Mouse (Mus musculus): Measurements from ENCODE around the gene Gm10401. TPM values are rescaled to one million over a fixed set of nuclear protein-coding genes. Genes with fewer than 3 reads are reported as not detected.

Gm10401 gene
- polyA plus RNA-seq, 1 experiment from 2014 or later, result 34.4 TPM

DNA sequence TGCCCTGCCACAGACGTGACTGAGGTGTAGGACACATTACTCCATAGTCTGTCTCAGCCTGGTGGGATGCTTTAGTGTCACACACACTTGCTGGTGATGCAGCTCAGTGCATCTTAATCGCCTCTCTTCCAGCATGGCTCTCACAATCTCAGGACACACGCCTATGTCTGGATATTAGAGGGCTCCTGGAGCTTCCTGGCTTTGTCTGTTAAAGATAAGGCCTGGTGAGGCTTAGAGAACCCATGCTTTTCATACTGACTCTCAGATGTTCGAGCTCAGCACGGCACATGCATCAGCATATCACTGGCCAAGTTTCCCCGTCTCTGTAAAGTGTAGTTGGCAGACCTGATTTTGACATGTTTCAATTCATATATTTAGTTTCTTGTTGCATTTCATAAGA, 42.7 kb downstream of the Gm10401 start:
- WGBS, result 85% methylated on average over 6 of the region's 6 CpGs
- H3K27ac ChIP-seq (ENCODE audit: low read depth, low read length), result no peak overlapping the region
- ATAC-seq (ENCODE audit: low FRiP score) (no peak), DNase-seq (ENCODE audit: low spot score) (no peak)
- no peak overlapping the region for H3K4me3 ChIP-seq (ENCODE audit: low read depth, low read length)
- H3K27me3 ChIP-seq (ENCODE audit: control insufficient read depth, insufficient read depth, low read length), result no peaks in the 10 kb centered on the region
- no peaks in the 10 kb centered on the region for H3K9me3 ChIP-seq (ENCODE audit: control insufficient read depth, low read length)
- H3K4me1 ChIP-seq (replicated peaks; ENCODE audit: control insufficient read depth, insufficient read depth, low read length), result no peaks in the 10 kb centered on the region
- H3K4me2 ChIP-seq (replicated peaks; ENCODE audit: low read depth, low read length), result no peak overlapping the region
- H3K9ac ChIP-seq (ENCODE audit: low read depth, low read length), result no peak overlapping the region
- H3K36me3 ChIP-seq (ENCODE audit: control insufficient read depth, insufficient read depth, low read length), result no peaks in the 10 kb centered on the region

DNA sequence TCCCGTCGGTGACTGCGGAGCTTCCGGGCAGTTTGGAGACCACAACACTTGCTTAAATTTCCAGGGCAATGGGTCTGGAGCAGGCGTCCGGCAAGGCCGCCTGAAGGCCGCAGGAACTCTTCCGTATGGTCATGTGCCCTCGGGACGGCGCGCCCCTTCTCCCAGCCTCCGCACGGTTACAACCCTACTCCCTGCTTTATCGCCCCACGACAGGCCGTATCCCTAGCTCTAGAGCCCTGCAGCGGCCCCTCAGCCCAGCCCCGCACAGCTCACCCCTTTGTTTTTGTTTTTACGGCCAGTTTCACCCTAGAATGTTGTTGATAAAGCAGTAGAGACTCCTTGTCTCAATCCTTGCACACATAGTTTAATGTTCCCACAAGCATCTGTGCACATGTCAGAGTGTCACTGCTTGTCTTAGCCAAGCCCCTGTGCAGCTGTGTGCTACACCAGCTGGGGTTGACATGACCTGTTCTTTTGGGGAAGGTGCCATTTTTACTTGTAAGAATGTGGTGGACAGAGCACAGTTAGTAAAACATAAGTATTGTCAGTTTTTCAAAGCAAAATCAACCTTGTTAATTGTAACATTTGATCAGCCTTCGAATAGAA, 44.2 kb downstream of the Gm10401 start:
- 88% methylated on average over 22 of the region's 22 CpGs for WGBS
- H3K9ac ChIP-seq (ENCODE audit: low read depth, low read length), result no peak overlapping the region
- H3K4me1 ChIP-seq (replicated peaks; ENCODE audit: control insufficient read depth, insufficient read depth, low read length), result no peaks in the 10 kb centered on the region
- no peak overlapping the region for H3K4me3 ChIP-seq (ENCODE audit: low read depth, low read length)
- no peaks in the 10 kb centered on the region for H3K9me3 ChIP-seq (ENCODE audit: control insufficient read depth, low read length)
- H3K27ac ChIP-seq (ENCODE audit: low read depth, low read length), result no peak overlapping the region
- no peak for ATAC-seq (ENCODE audit: low FRiP score)
- H3K27me3 ChIP-seq (ENCODE audit: control insufficient read depth, insufficient read depth, low read length), result no peaks in the 10 kb centered on the region
- no peak for DNase-seq (ENCODE audit: low spot score)
- no peak overlapping the region for H3K4me2 ChIP-seq (replicated peaks; ENCODE audit: low read depth, low read length)
- no peaks in the 10 kb centered on the region for H3K36me3 ChIP-seq (ENCODE audit: control insufficient read depth, insufficient read depth, low read length)

DNA sequence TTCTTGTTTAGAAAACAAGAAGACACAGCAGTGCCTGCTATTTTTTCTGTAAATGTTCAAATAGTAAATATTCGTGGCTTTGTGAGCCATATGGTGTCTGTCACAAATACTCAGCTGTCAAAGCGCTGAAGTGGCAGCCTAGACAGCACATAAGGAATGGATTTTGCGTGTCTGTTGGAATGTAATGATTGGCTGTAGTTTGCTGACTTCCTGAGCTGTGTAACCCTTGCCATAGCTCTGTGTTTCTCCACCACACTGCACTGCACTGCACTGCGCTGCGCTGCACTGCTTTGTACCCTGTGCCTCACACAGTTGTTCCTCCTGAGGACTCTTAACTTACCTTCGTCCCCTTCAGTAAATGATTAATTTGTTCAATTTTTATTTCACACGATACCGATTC, 45.5 kb downstream of the Gm10401 start:
- no peak for ATAC-seq (ENCODE audit: low FRiP score)
- no peak overlapping the region for H3K4me3 ChIP-seq (ENCODE audit: low read depth, low read length)
- no peaks in the 10 kb centered on the region for H3K27me3 ChIP-seq (ENCODE audit: control insufficient read depth, insufficient read depth, low read length)
- no peaks in the 10 kb centered on the region for H3K9me3 ChIP-seq (ENCODE audit: control insufficient read depth, low read length)
- H3K36me3 ChIP-seq (ENCODE audit: control insufficient read depth, insufficient read depth, low read length), result no peaks in the 10 kb centered on the region
- 85% methylated on average over 8 of the region's 8 CpGs for WGBS
- no peak overlapping the region for H3K9ac ChIP-seq (ENCODE audit: low read depth, low read length)
- H3K4me2 ChIP-seq (replicated peaks; ENCODE audit: low read depth, low read length), result no peak overlapping the region
- no peak for DNase-seq (ENCODE audit: low spot score)
- H3K27ac ChIP-seq (ENCODE audit: low read depth, low read length), result no peak overlapping the region
- H3K4me1 ChIP-seq (replicated peaks; ENCODE audit: control insufficient read depth, insufficient read depth, low read length), result no peaks in the 10 kb centered on the region

DNA sequence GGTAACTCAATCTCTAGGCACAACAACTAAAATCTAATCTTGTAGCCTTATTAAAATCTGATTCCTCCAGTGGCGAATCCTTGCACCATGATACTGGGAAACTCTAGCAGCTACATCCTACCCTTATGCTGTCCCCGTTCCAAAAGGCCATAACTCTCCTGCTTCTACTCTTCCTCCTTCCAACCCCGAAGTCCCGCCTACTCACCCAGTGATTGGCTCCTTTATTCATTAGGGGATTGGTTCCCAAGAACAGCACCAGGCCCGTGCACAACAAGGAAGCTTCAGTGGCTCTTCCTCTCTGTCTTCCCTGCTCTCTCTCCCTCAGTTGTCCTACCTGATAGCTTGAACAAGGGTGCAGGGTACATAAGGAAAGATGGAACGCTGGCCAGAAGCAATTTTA, 47.3 kb downstream of the Gm10401 start:
- no peaks in the 10 kb centered on the region for H3K9me3 ChIP-seq (ENCODE audit: control insufficient read depth, low read length)
- H3K36me3 ChIP-seq (ENCODE audit: control insufficient read depth, insufficient read depth, low read length), result no peaks in the 10 kb centered on the region
- no peak overlapping the region for H3K4me2 ChIP-seq (replicated peaks; ENCODE audit: low read depth, low read length)
- no peaks in the 10 kb centered on the region for H3K27me3 ChIP-seq (ENCODE audit: control insufficient read depth, insufficient read depth, low read length)
- 86% methylated on average over 6 of the region's 6 CpGs for WGBS
- H3K27ac ChIP-seq (ENCODE audit: low read depth, low read length), result no peak overlapping the region
- H3K4me1 ChIP-seq (replicated peaks; ENCODE audit: control insufficient read depth, insufficient read depth, low read length), result no peaks in the 10 kb centered on the region
- no peak overlapping the region for H3K4me3 ChIP-seq (ENCODE audit: low read depth, low read length)
- H3K9ac ChIP-seq (ENCODE audit: low read depth, low read length), result no peak overlapping the region
- ATAC-seq (ENCODE audit: low FRiP score), result no peak
- no peak for DNase-seq (ENCODE audit: low spot score)

DNA sequence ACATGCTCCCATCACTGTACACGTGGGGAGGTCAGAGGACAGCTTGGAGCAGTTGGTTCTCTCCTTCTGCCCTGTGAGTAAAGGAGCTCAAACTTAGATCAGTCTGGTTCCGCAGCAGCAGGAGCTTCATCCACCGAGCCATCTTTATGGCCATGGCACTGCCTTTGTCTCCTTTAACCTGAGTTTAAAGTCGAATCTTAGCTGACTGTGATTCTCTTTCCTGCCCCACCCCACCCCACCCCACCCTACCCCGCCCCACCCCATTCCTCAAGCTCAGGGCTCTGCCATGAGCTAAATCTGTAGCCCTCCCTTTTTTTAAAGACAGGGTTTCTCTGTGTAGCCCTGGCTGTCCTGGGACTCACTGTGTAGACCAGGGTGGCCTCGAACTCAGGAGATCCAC, 48.4 kb downstream of the Gm10401 start:
- Histone ChIP-seq H3K9ac (ENCODE audit: low read depth, low read length) (no peak overlapping the region), H3K4me1 (replicated peaks; ENCODE audit: control insufficient read depth, insufficient read depth, low read length) (no peaks in the 10 kb centered on the region), H3K4me3 (ENCODE audit: low read depth, low read length) (no peak overlapping the region), H3K36me3 (ENCODE audit: control insufficient read depth, insufficient read depth, low read length) (no peaks in the 10 kb centered on the region), H3K4me2 (replicated peaks; ENCODE audit: low read depth, low read length) (no peak overlapping the region), H3K9me3 (ENCODE audit: control insufficient read depth, low read length) (no peaks in the 10 kb centered on the region), H3K27ac (ENCODE audit: low read depth, low read length) (no peak overlapping the region), H3K27me3 (ENCODE audit: control insufficient read depth, insufficient read depth, low read length) (no peaks in the 10 kb centered on the region)
- DNase-seq (ENCODE audit: low spot score) (no peak), ATAC-seq (ENCODE audit: low FRiP score) (no peak)
- WGBS, result 91% methylated on average over 6 of the region's 6 CpGs

Other genes with a start within 250 kb of the Gm10401 start
- not detected in 2 replicates for gene 4930519G04Rik, start 244.6 kb downstream of the Gm10401 start, polyA plus RNA-seq (2014; fragmentation: Nextera tagmentation; extraction: Ambion mirVana)
- gene Gm9936, start 239.6 kb downstream of the Gm10401 start, polyA plus RNA-seq (2014; fragmentation: Nextera tagmentation; extraction: Ambion mirVana), result 0.40 and 0.69 TPM in 2 replicates
- 0.92 and 1.5 TPM in 2 replicates for gene Oasl2, start 201.4 kb downstream of the Gm10401 start, polyA plus RNA-seq (2014; fragmentation: Nextera tagmentation; extraction: Ambion mirVana)
- gene Oasl1, start 175.1 kb downstream of the Gm10401 start, polyA plus RNA-seq (2014; fragmentation: Nextera tagmentation; extraction: Ambion mirVana), result 0.25 and 0.39 TPM in 2 replicates
- gene 2210016L21Rik, start 156.1 kb downstream of the Gm10401 start, polyA plus RNA-seq (2014; fragmentation: Nextera tagmentation; extraction: Ambion mirVana), result 48.1 and 57.4 TPM in 2 replicates
- gene Hnf1a, start 127.2 kb downstream of the Gm10401 start, polyA plus RNA-seq (2014; fragmentation: Nextera tagmentation; extraction: Ambion mirVana), result 0.04 TPM in 1 of 2 replicates, not detected in the other
- 21.0 and 22.4 TPM in 2 replicates for gene Sppl3, start 87.2 kb downstream of the Gm10401 start, polyA plus RNA-seq (2014; fragmentation: Nextera tagmentation; extraction: Ambion mirVana)
- gene Acads, start 21.1 kb upstream of the Gm10401 start, polyA plus RNA-seq (2014; fragmentation: Nextera tagmentation; extraction: Ambion mirVana), result 22.9 and 30.8 TPM in 2 replicates
- gene Unc119b, start 36.7 kb upstream of the Gm10401 start, polyA plus RNA-seq (2014; fragmentation: Nextera tagmentation; extraction: Ambion mirVana), result 46.8 and 57.2 TPM in 2 replicates
- 41.2 and 44.1 TPM in 2 replicates for gene Mlec, start 59.9 kb upstream of the Gm10401 start, polyA plus RNA-seq (2014; fragmentation: Nextera tagmentation; extraction: Ambion mirVana)
- gene Cabp1, start 96.1 kb upstream of the Gm10401 start, polyA plus RNA-seq (2014; fragmentation: Nextera tagmentation; extraction: Ambion mirVana), result 5.0 and 7.6 TPM in 2 replicates
- 104 and 106 TPM in 2 replicates for gene Pop5, start 137.5 kb upstream of the Gm10401 start, polyA plus RNA-seq (2014; fragmentation: Nextera tagmentation; extraction: Ambion mirVana)
- gene Rnf10, start 174.6 kb upstream of the Gm10401 start, polyA plus RNA-seq (2014; fragmentation: Nextera tagmentation; extraction: Ambion mirVana), result 65.9 and 87.5 TPM in 2 replicates
- 52.6 and 55.5 TPM in 2 replicates for gene Coq5, start 181.4 kb upstream of the Gm10401 start, polyA plus RNA-seq (2014; fragmentation: Nextera tagmentation; extraction: Ambion mirVana)
- gene Dynll1, start 202.7 kb upstream of the Gm10401 start, polyA plus RNA-seq (2014; fragmentation: Nextera tagmentation; extraction: Ambion mirVana), result 1,538 and 1,558 TPM in 2 replicates
- gene Srsf9, start 228.9 kb upstream of the Gm10401 start, polyA plus RNA-seq (2014; fragmentation: Nextera tagmentation; extraction: Ambion mirVana), result 305 and 320 TPM in 2 replicates
- 43.0 and 51.2 TPM in 2 replicates for gene Gatc, start 242.9 kb upstream of the Gm10401 start, polyA plus RNA-seq (2014; fragmentation: Nextera tagmentation; extraction: Ambion mirVana)
- 56.8 and 60.0 TPM in 2 replicates for gene Triap1, start 242.9 kb upstream of the Gm10401 start, polyA plus RNA-seq (2014; fragmentation: Nextera tagmentation; extraction: Ambion mirVana)